Mouse (Mus musculus) embryo, embryonic 10 days (tissue): ENCODE data around the gene Jak2.

Experiments
- DNase-seq: peaks from one replicate; pipeline ENCODE4 v3.0.0-alpha.2; 2015; ENCODE audit warnings: low spot score

The Jak2 gene

GRCm38 (mm10) chr19:29362173-29362930, 110.7 kb downstream of the Jak2 start:
- no peak for DNase-seq
